Mouse (Mus musculus) limb, embryonic 14.5 days (tissue): ENCODE results near the gene Itga6. TPM values are rescaled to one million over a fixed set of nuclear protein-coding genes. Genes with fewer than 3 reads are reported as not detected.
A peak's percentile ranks its signal among the peaks of the same experiment; 100 is the strongest.

Experiments used
- ATAC-seq: fragments of 200-750 bp; cut with Nextera tagmentation; 2 replicates; pipeline ENCODE4 v1.8.0; 2017; ENCODE audit warnings: low read depth, moderate number of reproducible peaks, moderate TSS enrichment; ENCODE audit not compliant: low FRiP score
- DNase-seq: peaks from one replicate; pipeline ENCODE4 v3.0.0-alpha.2; 2015; ENCODE audit warnings: low spot score
- H3K27ac ChIP-seq: fragments of 300-500 bp; sonication (generic); replicated peaks from 2 replicates; pipeline ENCODE4 v1.5.1; 2014; ENCODE audit warnings: low read depth, mild to moderate bottlenecking, low read length, moderate library complexity, mixed read lengths
- H3K27me3 ChIP-seq: fragments of 300-500 bp; sonication (generic); 2 replicates; pipeline ENCODE4 v1.6.1; 2014; ENCODE audit warnings: low read length, mixed read lengths; ENCODE audit not compliant: control insufficient read depth, insufficient read depth
- H3K36me3 ChIP-seq: fragments of 300-500 bp; sonication (generic); 2 replicates; pipeline ENCODE4 v1.6.1; 2014; ENCODE audit warnings: mild to moderate bottlenecking, low read length, moderate library complexity, mixed read lengths; ENCODE audit not compliant: control insufficient read depth, insufficient read depth
- H3K4me1 ChIP-seq: fragments of 300-500 bp; sonication (generic); 2 replicates; pipeline ENCODE4 v1.6.1; 2014; ENCODE audit warnings: antibody characterized with exemption, low read length, mixed read lengths; ENCODE audit not compliant: control insufficient read depth, insufficient read depth
- H3K4me2 ChIP-seq: fragments of 300-500 bp; sonication (generic); replicated peaks from 2 replicates; pipeline ENCODE4 v1.6.1; 2014; ENCODE audit warnings: low read depth, mild to moderate bottlenecking, low read length, moderate library complexity; ENCODE audit not compliant: severe bottlenecking
- H3K4me3 ChIP-seq: fragments of 300-500 bp; sonication (generic); replicated peaks from 2 replicates; pipeline ENCODE4 v1.5.1; 2014; ENCODE audit warnings: low read length
- H3K9ac ChIP-seq: fragments of 300-500 bp; sonication (generic); 2 replicates; pipeline ENCODE4 v1.6.1; 2014; ENCODE audit warnings: mild to moderate bottlenecking, low read depth, low read length, moderate library complexity; ENCODE audit not compliant: severe bottlenecking
- H3K9me3 ChIP-seq: fragments of 300-500 bp; sonication (generic); 2 replicates; pipeline ENCODE4 v1.6.1; 2016; ENCODE audit warnings: low read length; ENCODE audit not compliant: control insufficient read depth
- POLR2A ChIP-seq: fragments of 200-500 bp; IDR thresholded peaks from 2 replicates; pipeline ENCODE4 v1.8.0; 2012; ENCODE audit warnings: inconsistent platforms, mild to moderate bottlenecking, moderate library complexity, borderline replicate concordance; ENCODE audit not compliant: insufficient read depth, insufficient read length; ENCODE audit errors: extremely low read depth
- WGBS: fragments of 180-500 bp; shearing (Covaris S2); extraction: QIAGEN DNeasy Blood & Tissue Kit; methylation state at CpG from one replicate; pipeline ENCODE4 v1.1.7; 2014; 5-methylcytosine and 5-hydroxymethylcytosine counted together
- polyA plus RNA-seq, 2 experiments: library from polyadenylated mRNA; depleted of rRNA in 1 of 2; stranded (reverse) in 1 of 2; unstranded in 1 of 2; fragments of >200 nt; fragmentation: Nextera tagmentation in 1 of 2; extraction: Ambion mirVana in 1 of 2; gene quantifications; 2 replicates each; pipeline versions ENCODE4 v1.2.1 to v1.2.3; 2012 to 2014

The Itga6 gene
- polyA plus RNA-seq, 2 experiments, result 49.2 to 59.1 TPM

DNA sequence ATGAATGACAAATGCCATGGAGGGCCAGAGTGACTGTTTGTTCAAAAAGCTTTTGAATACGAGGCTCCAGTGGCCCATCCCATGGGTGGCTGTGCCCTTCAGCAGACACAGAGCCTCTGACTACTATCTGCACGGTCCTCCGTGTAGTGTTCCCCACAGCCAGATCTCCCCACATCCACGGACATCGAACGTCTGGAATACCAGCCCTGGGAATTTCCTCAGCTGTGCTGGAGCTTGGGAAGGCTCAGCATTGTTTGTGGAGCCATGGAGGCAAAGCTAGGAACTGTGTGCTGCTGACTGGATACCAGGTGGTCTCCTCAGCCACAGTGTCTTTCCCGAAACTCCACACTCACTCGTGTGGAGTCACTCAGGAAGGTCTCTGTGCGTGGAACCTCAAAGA lies 1.1 kb upstream of the Itga6 start:
- no peak overlapping the region for H3K4me3 ChIP-seq
- no peak for ATAC-seq
- H3K27me3 ChIP-seq, result no peaks in the 10 kb centered on the region
- H3K9ac ChIP-seq, result no peak overlapping the region
- H3K36me3 ChIP-seq, result no peaks in the 10 kb centered on the region
- peaks cover 15% of the 10 kb centered on the region for H3K4me1 ChIP-seq
- no peak overlapping the region for H3K4me2 ChIP-seq
- DNase-seq, result no peak
- H3K27ac ChIP-seq, result no peak overlapping the region
- no peak for TF ChIP-seq POLR2A
- WGBS, result 42% methylated on average over 9 of the region's 9 CpGs
- no peaks in the 10 kb centered on the region for H3K9me3 ChIP-seq

DNA sequence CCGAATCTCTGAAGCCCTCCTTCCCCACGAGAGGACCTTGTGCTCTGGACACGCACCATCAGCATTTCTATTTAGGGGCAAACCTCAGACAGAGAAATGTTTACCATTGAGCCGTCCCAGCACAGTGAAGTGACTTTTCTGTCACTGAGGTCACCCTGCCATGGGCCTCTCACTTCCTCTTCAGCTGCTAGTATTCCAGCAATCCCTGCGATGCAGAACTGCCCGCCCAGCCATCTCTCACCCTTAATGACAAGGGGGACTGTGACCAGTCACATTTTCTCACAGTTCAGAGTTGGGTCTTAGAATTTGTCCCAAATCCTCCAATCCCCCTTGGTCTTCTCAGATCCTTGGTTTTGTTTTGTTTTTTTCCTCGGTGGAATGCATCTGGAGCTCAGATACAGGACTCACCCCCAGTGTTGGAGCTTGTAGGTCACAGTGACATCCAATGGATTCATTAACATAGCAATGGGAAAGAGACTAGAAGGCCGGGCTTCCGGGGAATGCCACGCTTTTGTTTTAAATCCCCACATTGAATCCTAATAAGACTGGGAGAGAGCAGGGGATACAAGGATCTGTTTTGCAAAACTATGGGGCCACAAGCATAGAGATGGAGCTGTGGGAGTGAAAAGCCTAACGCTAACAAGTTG lies 432 bp upstream of the Itga6 start:
- Histone ChIP-seq H3K27ac (no peak overlapping the region), H3K4me1 (peaks cover 15% of the 10 kb centered on the region), H3K27me3 (no peaks in the 10 kb centered on the region), H3K4me2 (no peak overlapping the region), H3K36me3 (no peaks in the 10 kb centered on the region), H3K4me3 (no peak overlapping the region), H3K9me3 (no peaks in the 10 kb centered on the region), H3K9ac (no peak overlapping the region)
- 26% methylated on average over 11 of the region's 11 CpGs for WGBS
- DNase-seq, result peak; percentile 39
- TF ChIP-seq POLR2A, result no peak
- no peak for ATAC-seq

- Histone ChIP-seq H3K36me3 (no peaks in the 10 kb centered on the region), H3K4me3 (no peak overlapping the region), H3K27me3 (no peaks in the 10 kb centered on the region), H3K27ac (no peak overlapping the region), H3K4me2 (no peak overlapping the region), H3K9ac (no peak overlapping the region), H3K9me3 (no peaks in the 10 kb centered on the region), H3K4me1 (peaks cover 15% of the 10 kb centered on the region)
- no peak for DNase-seq
- no peak for ATAC-seq
- no peak for TF ChIP-seq POLR2A
- WGBS, result 77% methylated on average over 5 of the region's 5 CpGs
Measured at GRCm38 (mm10) chr2:71748451-71748850, 3.0 kb downstream of the Itga6 start.

GRCm38 (mm10) chr2:71749367-71750086 lies 4.1 kb downstream of the Itga6 start:
- no peak for TF ChIP-seq POLR2A
- ATAC-seq (no peak), DNase-seq (no peak)
- Histone ChIP-seq H3K27me3 (no peaks in the 10 kb centered on the region), H3K36me3 (no peaks in the 10 kb centered on the region), H3K27ac (no peak overlapping the region), H3K4me1 (peaks cover 11% of the 10 kb centered on the region; the same call in 1 of the 2 replicates), H3K4me2 (no peak overlapping the region), H3K9ac (no peak overlapping the region), H3K9me3 (no peaks in the 10 kb centered on the region), H3K4me3 (no peak overlapping the region)
- 56% methylated on average over 13 of the region's 13 CpGs for WGBS

- Histone ChIP-seq H3K4me1 (peaks cover 8% of the 10 kb centered on the region; the same call in 1 of the 2 replicates), H3K27ac (no peak overlapping the region), H3K36me3 (no peaks in the 10 kb centered on the region), H3K4me2 (no peak overlapping the region), H3K27me3 (no peaks in the 10 kb centered on the region), H3K9me3 (no peaks in the 10 kb centered on the region), H3K4me3 (no peak overlapping the region), H3K9ac (no peak overlapping the region)
- 65% methylated on average over 10 of the region's 10 CpGs for WGBS
- TF ChIP-seq POLR2A, result no peak
- DNase-seq, result no peak
- no peak for ATAC-seq
Measured at GRCm38 (mm10) chr2:71750087-71750453, 4.7 kb downstream of the Itga6 start.
